Mouse (Mus musculus) MEL (cell line): ENCODE measurements around the gene Actn1. TPM values are rescaled to one million over a fixed set of nuclear protein-coding genes. Genes with fewer than 3 reads are reported as not detected.

Experiments used
- DNase-seq: peaks from one replicate; pipeline ENCODE4 v3.0.0; 2011; ENCODE audit warnings: low read depth, low spot score
- H3K27ac ChIP-seq: 2 replicates; pipeline ENCODE4 v1.5.1; 2012; ENCODE audit warnings: low read depth, mild to moderate bottlenecking, control low read depth, low read length, moderate library complexity; ENCODE audit not compliant: control insufficient read depth
- H3K27me3 ChIP-seq, 2 experiments: fragments of 150-350 bp in 1 of 2; sonication (generic) in 1 of 2; 2 replicates each; pipeline ENCODE4 v1.6.1; 2012; ENCODE audit warnings: low read length in 2 of 2, mild to moderate bottlenecking in 2 of 2, improper control_type of control experiment in 1 of 2, moderate library complexity in 1 of 2; ENCODE audit not compliant: insufficient read depth in 2 of 2, control insufficient read depth in 1 of 2
- H3K36me3 ChIP-seq, 2 experiments: 2 replicates each; pipeline ENCODE4 v1.6.1; 2012 to 2014; ENCODE audit warnings: low read length in 2 of 2, improper control_type of control experiment in 1 of 2, inconsistent platforms in 1 of 2, mild to moderate bottlenecking in 1 of 2; ENCODE audit not compliant: insufficient read depth in 2 of 2, control insufficient read depth in 1 of 2
- H3K4me1 ChIP-seq, 2 experiments: fragments of 150-350 bp in 1 of 2; sonication (generic) in 1 of 2; 2 replicates each; pipeline ENCODE4 v1.6.1; 2012; ENCODE audit warnings: low read length in 2 of 2, improper control_type of control experiment in 1 of 2, mild to moderate bottlenecking in 1 of 2; ENCODE audit not compliant: insufficient read depth in 2 of 2, control insufficient read depth in 1 of 2
- H3K4me3 ChIP-seq, 2 experiments: fragments of 150-350 bp in 1 of 2; sonication (generic) in 1 of 2; 2 replicates each; pipeline ENCODE4 v1.5.1; 2012; ENCODE audit warnings: low read depth in 2 of 2, low read length in 2 of 2, mild to moderate bottlenecking in 2 of 2, moderate library complexity in 2 of 2, control low read depth in 1 of 2, improper control_type of control experiment in 1 of 2; ENCODE audit not compliant: control insufficient read depth in 1 of 2, insufficient read depth in 1 of 2
- H3K79me2 ChIP-seq: 2 replicates; pipeline ENCODE4 v1.6.1; 2012; ENCODE audit warnings: mild to moderate bottlenecking, low read length, moderate library complexity; ENCODE audit not compliant: control insufficient read depth, poor library complexity, insufficient read depth
- H3K9ac ChIP-seq: 2 replicates; pipeline ENCODE4 v1.6.1; 2012; ENCODE audit warnings: low read depth, mild to moderate bottlenecking, control low read depth, low read length, moderate library complexity; ENCODE audit not compliant: control insufficient read depth, poor library complexity, severe bottlenecking
- H3K9me3 ChIP-seq: fragments of 150-350 bp; sonication (generic); replicated peaks from 2 replicates; pipeline ENCODE4 v1.6.1; 2012; ENCODE audit warnings: mild to moderate bottlenecking, low read length, improper control_type of control experiment, moderate library complexity; ENCODE audit not compliant: insufficient read depth
- BHLHE40 ChIP-seq: IDR thresholded peaks from 2 replicates; pipeline ENCODE4 v1.6.1; 2012; ENCODE audit warnings: low read depth, mild to moderate bottlenecking, inconsistent platforms, low read length, improper control_type of control experiment, borderline replicate concordance
- CHD2 ChIP-seq: IDR thresholded peaks from 2 replicates; pipeline ENCODE4 v1.6.1; 2011; ENCODE audit warnings: low read length, improper control_type of control experiment
- CTCF ChIP-seq, 3 experiments: IDR thresholded peaks in 2 of 3; conservative IDR thresholded peaks in 1 of 3; 2 replicates each; pipeline ENCODE4 v1.5.1; 2011 to 2012; ENCODE audit warnings: low read length in 3 of 3, low read depth in 2 of 3, mild to moderate bottlenecking in 2 of 3, improper control_type of control experiment in 1 of 3, inconsistent platforms in 1 of 3, mixed read lengths in 1 of 3, moderate library complexity in 1 of 3; ENCODE audit not compliant: control insufficient read depth in 1 of 3, insufficient read depth in 1 of 3, poor library complexity in 1 of 3, severe bottlenecking in 1 of 3
- E2F4 ChIP-seq: IDR thresholded peaks from 2 replicates; pipeline ENCODE4 v1.6.1; 2011; ENCODE audit warnings: low read depth, low read length, improper control_type of control experiment, borderline replicate concordance
- ETS1 ChIP-seq: IDR thresholded peaks from 2 replicates; pipeline ENCODE4 v1.6.1; 2012; ENCODE audit warnings: low read depth, mild to moderate bottlenecking, inconsistent platforms, low read length, improper control_type of control experiment, moderate library complexity
- GABPA ChIP-seq: IDR thresholded peaks from 2 replicates; pipeline ENCODE4 v1.6.1; 2012; ENCODE audit warnings: low read depth, mild to moderate bottlenecking, inconsistent platforms, low read length, improper control_type of control experiment, moderate library complexity
- HCFC1 ChIP-seq: IDR thresholded peaks from 2 replicates; pipeline ENCODE4 v1.6.1; 2012; ENCODE audit warnings: low read depth, mild to moderate bottlenecking, inconsistent platforms, low read length, improper control_type of control experiment, moderate library complexity
- KAT2A ChIP-seq: conservative IDR thresholded peaks from 2 replicates; pipeline ENCODE4 v1.6.1; 2012; ENCODE audit warnings: low read depth, low read length, improper control_type of control experiment, inconsistent platforms
- MAFK ChIP-seq: IDR thresholded peaks from 2 replicates; pipeline ENCODE4 v1.6.1; 2011; ENCODE audit warnings: low read depth, mild to moderate bottlenecking, low read length, improper control_type of control experiment, borderline replicate concordance
- MAZ ChIP-seq: IDR thresholded peaks from 2 replicates; pipeline ENCODE4 v1.6.1; 2012; ENCODE audit warnings: low read depth, mild to moderate bottlenecking, inconsistent platforms, low read length, improper control_type of control experiment
- MXI1 ChIP-seq: IDR thresholded peaks from 2 replicates; pipeline ENCODE4 v1.6.1; 2011; ENCODE audit warnings: mild to moderate bottlenecking, low read depth, low read length, improper control_type of control experiment
- MYB ChIP-seq: IDR thresholded peaks from 2 replicates; pipeline ENCODE4 v1.6.1; 2011; ENCODE audit warnings: mild to moderate bottlenecking, low read depth, low read length, improper control_type of control experiment
- MYC ChIP-seq: IDR thresholded peaks from 2 replicates; pipeline ENCODE4 v1.6.1; 2011; ENCODE audit warnings: low read depth, mild to moderate bottlenecking, low read length, improper control_type of control experiment, moderate library complexity
- NELFE ChIP-seq: IDR thresholded peaks from 2 replicates; pipeline ENCODE4 v1.6.1; 2011; ENCODE audit warnings: low read depth, low read length, improper control_type of control experiment
- NRF1 ChIP-seq: IDR thresholded peaks from 2 replicates; pipeline ENCODE4 v1.6.1; 2014; ENCODE audit warnings: low read depth, mild to moderate bottlenecking, inconsistent platforms, low read length, improper control_type of control experiment, moderate library complexity; ENCODE audit not compliant: poor library complexity, insufficient read depth, severe bottlenecking
- POLR2A ChIP-seq, 2 experiments: IDR thresholded peaks; 2 replicates each; pipeline ENCODE4 v1.6.1; 2011 to 2012; ENCODE audit warnings: low read length in 2 of 2, mild to moderate bottlenecking in 2 of 2, control low read depth in 1 of 2, improper control_type of control experiment in 1 of 2, low read depth in 1 of 2, moderate library complexity in 1 of 2; ENCODE audit not compliant: control insufficient read depth in 1 of 2, insufficient read depth in 1 of 2, poor library complexity in 1 of 2
- POLR2AphosphoS2 ChIP-seq: IDR thresholded peaks from 2 replicates; pipeline ENCODE4 v1.6.1; 2011; ENCODE audit warnings: low read length, improper control_type of control experiment
- POLR2AphosphoS5 ChIP-seq: IDR thresholded peaks from 2 replicates; pipeline ENCODE4 v1.6.1; 2012; ENCODE audit warnings: low read depth, borderline replicate concordance, mild to moderate bottlenecking, inconsistent platforms, low read length, moderate library complexity, mixed read lengths
- RAD21 ChIP-seq: IDR thresholded peaks from 2 replicates; pipeline ENCODE4 v1.6.1; 2011; ENCODE audit warnings: mild to moderate bottlenecking, low read depth, low read length, improper control_type of control experiment
- RCOR1 ChIP-seq: IDR thresholded peaks from 2 replicates; pipeline ENCODE4 v1.6.1; 2012; ENCODE audit warnings: low read depth, mild to moderate bottlenecking, inconsistent platforms, low read length, improper control_type of control experiment
- SMC3 ChIP-seq: IDR thresholded peaks from 2 replicates; pipeline ENCODE4 v1.6.1; 2011; ENCODE audit warnings: low read depth, low read length, improper control_type of control experiment
- TAL1 ChIP-seq: IDR thresholded peaks from 2 replicates; pipeline ENCODE4 v1.6.1; 2012; ENCODE audit warnings: mild to moderate bottlenecking, inconsistent platforms, low read length, moderate library complexity, mixed read lengths
- TBP ChIP-seq: IDR thresholded peaks from 2 replicates; pipeline ENCODE4 v1.8.0; 2011; ENCODE audit warnings: low read depth, low read length, improper control_type of control experiment
- UBTF ChIP-seq: IDR thresholded peaks from 2 replicates; pipeline ENCODE4 v1.6.1; 2012; ENCODE audit warnings: low read depth, mild to moderate bottlenecking, inconsistent platforms, low read length, improper control_type of control experiment, moderate library complexity, borderline replicate concordance; ENCODE audit not compliant: insufficient read depth
- ZKSCAN1 ChIP-seq: IDR thresholded peaks from 2 replicates; pipeline ENCODE4 v1.6.1; 2012; ENCODE audit warnings: low read depth, mild to moderate bottlenecking, inconsistent platforms, low read length, improper control_type of control experiment, moderate library complexity
- polyA plus RNA-seq, 2 experiments: library from polyadenylated mRNA; stranded (reverse) in 1 of 2; unstranded in 1 of 2; fragments of >175 nt in 1 of 2; fragments of >200 nt in 1 of 2; gene quantifications; 2 replicates each; pipeline versions ENCODE4 v1.2.1 to v1.2.4; 2012; ENCODE audit warnings: low replicate concordance in 2 of 2, low read depth in 1 of 2; ENCODE audit not compliant: insufficient read length in 2 of 2, insufficient read depth in 1 of 2, missing spikeins in 1 of 2
- total RNA-seq: library from RNA; depleted of rRNA; stranded (reverse); fragments of 300-350 nt; gene quantifications from 2 replicates; pipeline ENCODE4 v1.2.3, GENCODE M21; 2012

Actn1 gene
- total and polyA plus RNA-seq, 3 experiments: 7.8 to 27.0 TPM; not detected in 1

DNA sequence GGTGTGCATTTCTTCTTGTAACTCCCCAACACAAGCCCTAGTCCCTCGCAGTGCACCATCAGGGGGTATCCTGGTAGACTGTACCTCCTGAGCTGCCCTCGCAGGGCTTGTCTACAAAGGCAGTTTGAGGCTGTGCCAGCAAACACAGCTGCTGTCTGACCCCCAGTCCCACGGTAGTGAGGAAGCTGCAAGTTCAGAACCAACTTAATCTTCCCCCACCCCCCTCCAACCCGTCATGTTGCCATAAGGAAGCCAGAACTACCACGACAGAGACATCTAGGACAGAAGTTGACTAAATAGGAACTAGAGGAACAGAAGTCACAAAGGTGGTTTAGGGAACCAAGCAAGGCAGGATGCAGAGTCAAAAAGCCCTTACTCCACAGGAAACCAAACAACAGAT lies 28.9 kb downstream of the Actn1 start:
- peak; percentile 26 for DNase-seq
- no peak overlapping the region for H3K27ac ChIP-seq

DNA sequence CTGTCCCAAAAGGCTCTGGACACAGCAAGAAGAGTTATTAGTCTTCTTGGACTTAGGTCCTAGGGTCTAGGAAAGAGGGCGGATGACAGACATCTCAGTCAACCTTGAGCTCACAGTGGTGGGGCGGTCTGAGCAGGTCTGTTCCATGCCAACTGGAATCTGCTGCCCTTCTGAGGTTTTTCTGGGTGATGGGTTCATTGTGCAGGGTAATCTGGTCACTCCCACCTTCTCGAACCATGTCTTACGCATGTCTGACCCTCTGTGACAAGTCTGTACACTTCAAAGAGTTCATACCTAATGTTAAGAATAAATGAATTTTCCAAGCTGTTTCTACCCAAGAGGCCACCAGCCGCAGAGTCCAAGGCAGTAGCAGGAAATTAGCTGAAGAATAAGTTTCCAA lies 29.3 kb downstream of the Actn1 start:
- Histone ChIP-seq H3K9ac (no peak overlapping the region), H3K79me2 (no peaks in the 10 kb centered on the region), H3K9me3 (no peaks in the 10 kb centered on the region), H3K4me3 (no peak overlapping the region), H3K27me3 (no peaks in the 10 kb centered on the region), H3K36me3 (peaks cover 0 to 4% of the 10 kb centered on the region in 2 experiments; a peak in 2 of 4 replicates), H3K27ac (no peak overlapping the region), H3K4me1 (peaks cover 0 to 12% of the 10 kb centered on the region in 2 experiments; a peak in 3 of 4 replicates)
- no peak for DNase-seq
- TF ChIP-seq POLR2A (IDR thresholded peaks at IDR 0.05; ENCODE audit: control insufficient read depth in 1 of 2, insufficient read depth in 1 of 2, low read depth in 1 of 2, low read length in 2 of 2, poor library complexity in 1 of 2): no peak
- no peak for TF ChIP-seq MYC
- TF ChIP-seq RAD21: no peak
- TF ChIP-seq HCFC1: no peak
- TF ChIP-seq ETS1: no peak
- no peak for TF ChIP-seq SMC3

More for the DNA sequence above, 28.9 kb downstream of the Actn1 start:
- peaks cover 0 to 12% of the 10 kb centered on the region in 2 experiments; a peak in 3 of 4 replicates for H3K4me1 ChIP-seq
- H3K9ac ChIP-seq: no peak overlapping the region
- no peaks in the 10 kb centered on the region for H3K79me2 ChIP-seq
- peaks cover 0 to 4% of the 10 kb centered on the region in 2 experiments; a peak in 2 of 4 replicates for H3K36me3 ChIP-seq
- TF ChIP-seq CHD2 (no peak), MYB (no peak), POLR2A (IDR thresholded peaks at IDR 0.05; ENCODE audit: control insufficient read depth in 1 of 2, insufficient read depth in 1 of 2, low read depth in 1 of 2, low read length in 2 of 2, poor library complexity in 1 of 2) (no peak), NELFE (no peak), E2F4 (no peak), CTCF (IDR thresholded peaks at IDR 0.05 in 2 of 3, conservative IDR thresholded peaks at IDR 0.05 in 1 of 3; ENCODE audit: control insufficient read depth in 1 of 3, insufficient read depth in 1 of 3, low read depth in 2 of 3, low read length in 3 of 3, poor library complexity in 1 of 3, severe bottlenecking in 1 of 3) (no peak), GABPA (no peak), KAT2A (no peak), HCFC1 (no peak), POLR2AphosphoS2 (no peak)
- no peak overlapping the region for H3K4me3 ChIP-seq
- no peaks in the 10 kb centered on the region for H3K9me3 ChIP-seq
- no peaks in the 10 kb centered on the region for H3K27me3 ChIP-seq

DNA sequence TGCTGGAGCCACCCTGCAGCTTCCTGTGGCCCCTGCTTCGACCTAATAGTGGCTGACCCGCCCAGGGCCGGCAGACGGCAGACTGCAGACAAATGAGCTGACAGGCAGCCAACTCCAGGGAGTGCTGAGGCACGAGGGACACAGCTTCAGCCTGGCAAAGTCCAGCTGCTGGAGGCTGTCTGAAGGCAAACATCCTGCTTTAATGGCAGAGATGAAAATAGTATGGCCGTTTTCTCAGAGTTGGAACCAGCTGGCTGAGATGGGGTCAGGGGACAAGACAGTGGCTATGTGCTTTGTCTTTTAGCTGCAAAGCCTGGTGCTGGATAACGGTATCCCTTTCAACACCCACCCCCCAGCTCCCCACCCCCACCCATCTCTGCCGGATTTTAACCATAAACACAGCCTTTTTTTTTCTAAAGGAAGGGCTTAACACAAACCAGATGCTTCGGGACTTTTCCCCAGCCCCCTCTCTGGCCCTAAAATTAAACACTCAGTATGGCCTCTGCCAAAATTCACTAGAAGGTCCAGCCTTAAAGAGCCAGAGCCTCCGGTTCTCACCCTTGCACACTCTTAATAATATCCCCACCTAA lies 30.0 kb downstream of the Actn1 start:
- Histone ChIP-seq H3K36me3 (peaks cover 0 to 4% of the 10 kb centered on the region in 2 experiments; a peak in 2 of 4 replicates), H3K27me3 (no peaks in the 10 kb centered on the region), H3K27ac (no peak overlapping the region), H3K4me3 (no peak overlapping the region), H3K79me2 (no peaks in the 10 kb centered on the region), H3K9me3 (no peaks in the 10 kb centered on the region), H3K9ac (no peak overlapping the region), H3K4me1 (peaks cover 0 to 12% of the 10 kb centered on the region in 2 experiments; a peak in 3 of 4 replicates)
- DNase-seq: no peak
- TF ChIP-seq MXI1 (no peak), UBTF (no peak), ETS1 (no peak), TBP (no peak), HCFC1 (no peak), MYB (no peak), POLR2A (IDR thresholded peaks at IDR 0.05; ENCODE audit: control insufficient read depth in 1 of 2, insufficient read depth in 1 of 2, low read depth in 1 of 2, low read length in 2 of 2, poor library complexity in 1 of 2) (no peak), RCOR1 (no peak), POLR2AphosphoS5 (no peak), TAL1 (no peak), NRF1 (no peak), MAZ (no peak), MAFK (no peak), BHLHE40 (no peak), ZKSCAN1 (no peak)
